Mouse (Mus musculus): Measurements from ENCODE around the gene Ndufa7.
"Not testable (repeated sequence)": the region's sequence is repeated elsewhere in the genome, so short reads cannot be mapped to it uniquely, and the experiment has no call there.

- TF ChIP-seq CTCF, POLR2A (IDR thresholded peaks at IDR 0.05; ENCODE audit: extremely low read depth, insufficient read depth, low read length): not testable (repeated sequence)
Measured at GRCm38 (mm10) chr17:33884320-33884719, 59.9 kb downstream of the Ndufa7 start.

Measured in cortical plate, adult 2 months (tissue).